Mouse (Mus musculus) heart, embryonic 14.5 days (tissue): ENCODE measurements around the gene Mxi1. TPM values are rescaled to one million over a fixed set of nuclear protein-coding genes. Genes with fewer than 3 reads are reported as not detected.

Source experiments
- ATAC-seq: fragments of 200-750 bp; cut with Nextera tagmentation; 2 replicates; pipeline ENCODE4 v1.8.0; 2017; ENCODE audit warnings: low read depth, moderate TSS enrichment; ENCODE audit not compliant: insufficient number of reproducible peaks, insufficient read depth, low FRiP score
- H3K27ac ChIP-seq, 2 experiments: fragments of 200-500 bp in 1 of 2; fragments of 300-500 bp in 1 of 2; sonication (generic) in 1 of 2; replicated peaks in 1 of 2; 2 replicates each; pipeline ENCODE4 v1.5.1; 2012 to 2014; ENCODE audit warnings: low read depth in 2 of 2, low read length in 2 of 2, control low read depth in 1 of 2, mild to moderate bottlenecking in 1 of 2, mixed read lengths in 1 of 2; ENCODE audit not compliant: control insufficient read depth in 1 of 2, insufficient read depth in 1 of 2
- H3K27me3 ChIP-seq: fragments of 300-500 bp; sonication (generic); 2 replicates; pipeline ENCODE4 v1.6.1; 2014; ENCODE audit warnings: mild to moderate bottlenecking, low read length, control low read depth; ENCODE audit not compliant: control insufficient read depth, insufficient read depth
- H3K36me3 ChIP-seq: fragments of 300-500 bp; sonication (generic); 2 replicates; pipeline ENCODE4 v1.6.1; 2014; ENCODE audit warnings: mild to moderate bottlenecking, control low read depth, low read length, mixed read lengths; ENCODE audit not compliant: control insufficient read depth, insufficient read depth
- H3K4me1 ChIP-seq, 2 experiments: fragments of 200-500 bp in 1 of 2; fragments of 300-500 bp in 1 of 2; sonication (generic) in 1 of 2; 2 replicates each; pipeline ENCODE4 v1.6.1; 2012 to 2014; ENCODE audit warnings: low read length in 2 of 2, control low read depth in 1 of 2, mixed read lengths in 1 of 2; ENCODE audit not compliant: control insufficient read depth in 2 of 2, insufficient read depth in 2 of 2
- H3K4me2 ChIP-seq: fragments of 300-500 bp; sonication (generic); 2 replicates; pipeline ENCODE4 v1.6.1; 2014; ENCODE audit warnings: mild to moderate bottlenecking, low read length
- H3K4me3 ChIP-seq, 2 experiments: fragments of 200-500 bp in 1 of 2; fragments of 300-500 bp in 1 of 2; sonication (generic) in 1 of 2; 2 replicates each; pipeline ENCODE4 v1.5.1; 2012 to 2014; ENCODE audit warnings: low read length in 2 of 2, mild to moderate bottlenecking in 2 of 2, control low read depth in 1 of 2, low read depth in 1 of 2, moderate library complexity in 1 of 2; ENCODE audit not compliant: control insufficient read depth in 1 of 2, insufficient read depth in 1 of 2
- H3K9ac ChIP-seq: fragments of 300-500 bp; sonication (generic); 2 replicates; pipeline ENCODE4 v1.6.1; 2014; ENCODE audit warnings: mild to moderate bottlenecking, low read length
- H3K9me3 ChIP-seq: fragments of 300-500 bp; sonication (generic); 2 replicates; pipeline ENCODE4 v1.6.1; 2016; ENCODE audit warnings: low read length, control low read depth; ENCODE audit not compliant: control insufficient read depth
- WGBS: fragments of 180-500 bp; shearing (Covaris S2); extraction: QIAGEN DNeasy Blood & Tissue Kit; methylation state at CpG from one replicate; pipeline ENCODE4 v1.1.7; 2014; 5-methylcytosine and 5-hydroxymethylcytosine counted together
- polyA plus RNA-seq: library from polyadenylated mRNA; unstranded; fragments of >200 nt; fragmentation: Nextera tagmentation; extraction: Ambion mirVana; gene quantifications from 2 replicates; pipeline ENCODE4 v1.2.1, GENCODE M21; 2014

Mxi1 gene
- polyA plus RNA-seq, 1 experiment from 2014 or later: 49.7 TPM

GRCm38 (mm10) chr19:53364551-53364950 lies 54.2 kb downstream of the Mxi1 start:
- 23% methylated on average over 2 of the region's 2 CpGs for WGBS
- H3K27ac ChIP-seq: peak overlapping the region in 1 of 2 experiments; percentile 69
- no peak for ATAC-seq

GRCm38 (mm10) chr19:53364963-53365362 lies 54.6 kb downstream of the Mxi1 start:
- Histone ChIP-seq H3K4me1 (peaks cover 17 to 43% of the 10 kb centered on the region in 2 experiments), H3K27ac (peak overlapping the region; percentile 69 to 88), H3K36me3 (no peaks in the 10 kb centered on the region), H3K9me3 (no peaks in the 10 kb centered on the region), H3K4me2 (peak overlapping the region; percentile 61), H3K9ac (peak overlapping the region; percentile 50), H3K27me3 (no peaks in the 10 kb centered on the region), H3K4me3 (peak overlapping the region; percentile 19 to 20; a peak in 1 of 4 replicates)
- 9% methylated on average over 9 of the region's 9 CpGs for WGBS
- ATAC-seq: peak; percentile 59; the same call in 1 of the 2 replicates

More at GRCm38 (mm10) chr19:53364551-53364950, 54.2 kb downstream of the Mxi1 start:
- peak overlapping the region; percentile 61 for H3K4me2 ChIP-seq
- no peak overlapping the region for H3K9ac ChIP-seq
- H3K9me3 ChIP-seq: no peaks in the 10 kb centered on the region
- H3K4me1 ChIP-seq: peaks cover 17 to 44% of the 10 kb centered on the region in 2 experiments
- no peaks in the 10 kb centered on the region for H3K36me3 ChIP-seq
- no peaks in the 10 kb centered on the region for H3K27me3 ChIP-seq
- no peak overlapping the region for H3K4me3 ChIP-seq

- Histone ChIP-seq H3K36me3 (peaks cover 6% of the 10 kb centered on the region), H3K4me2 (no peak overlapping the region), H3K9me3 (no peaks in the 10 kb centered on the region), H3K27me3 (no peaks in the 10 kb centered on the region), H3K4me3 (no peak overlapping the region), H3K4me1 (peaks cover 19 to 35% of the 10 kb centered on the region in 2 experiments), H3K9ac (no peak overlapping the region; the same call in 1 of the 2 replicates), H3K27ac (no peak overlapping the region)
- 73% methylated on average over 11 of the region's 11 CpGs for WGBS
- ATAC-seq: 0 out of 2 replicates have a peak, but pooled peaks have one; percentile 19
Measured at GRCm38 (mm10) chr19:53366057-53366775, 55.9 kb downstream of the Mxi1 start.

GRCm38 (mm10) chr19:53366881-53367280 lies 56.6 kb downstream of the Mxi1 start:
- no peak overlapping the region for H3K9ac ChIP-seq
- H3K4me2 ChIP-seq: no peak overlapping the region
- H3K36me3 ChIP-seq: peaks cover 12% of the 10 kb centered on the region
- H3K9me3 ChIP-seq: no peaks in the 10 kb centered on the region
- H3K27ac ChIP-seq: no peak overlapping the region
- no peaks in the 10 kb centered on the region for H3K27me3 ChIP-seq
- no peak for ATAC-seq
- WGBS: 83% methylated on average over 7 of the region's 7 CpGs
- peaks cover 19 to 39% of the 10 kb centered on the region in 2 experiments for H3K4me1 ChIP-seq
- no peak overlapping the region for H3K4me3 ChIP-seq

GRCm38 (mm10) chr19:53369469-53370043 lies 59.2 kb downstream of the Mxi1 start:
- WGBS: 30% methylated on average over 14 of the region's 14 CpGs
- no peak overlapping the region for H3K4me3 ChIP-seq
- no peaks in the 10 kb centered on the region for H3K27me3 ChIP-seq
- peaks cover 20 to 35% of the 10 kb centered on the region in 2 experiments for H3K4me1 ChIP-seq
- H3K4me2 ChIP-seq: peak overlapping the region; percentile 37
- H3K36me3 ChIP-seq: peaks cover 39% of the 10 kb centered on the region
- H3K27ac ChIP-seq: 0 out of 4 replicates have a peak overlapping the region, but pooled peaks of 1 of the 2 experiments have one; percentile 14
- no peaks in the 10 kb centered on the region for H3K9me3 ChIP-seq
- peak overlapping the region; percentile 8; the same call in 1 of the 2 replicates for H3K9ac ChIP-seq
- ATAC-seq: no peak

- H3K4me2 ChIP-seq: no peak overlapping the region
- no peak overlapping the region for H3K9ac ChIP-seq
- no peak for ATAC-seq
Measured at GRCm38 (mm10) chr19:53370233-53370632, 59.9 kb downstream of the Mxi1 start.

GRCm38 (mm10) chr19:53371666-53372065 lies 61.3 kb downstream of the Mxi1 start, which contains the start of gene Gm10197:
TSS of gene Gm10197 (minus strand) at chr19:53371766.
- 70% methylated on average over 13 of the region's 13 CpGs for WGBS
- H3K27ac ChIP-seq: no peak within 1 kb of the TSS
- peaks cover 58% of the 10 kb centered on the region for H3K36me3 ChIP-seq

More at GRCm38 (mm10) chr19:53370233-53370632, 59.9 kb downstream of the Mxi1 start:
- Histone ChIP-seq H3K27ac (no peak overlapping the region), H3K27me3 (no peaks in the 10 kb centered on the region), H3K9me3 (no peaks in the 10 kb centered on the region), H3K4me1 (peaks cover 18 to 29% of the 10 kb centered on the region in 2 experiments), H3K4me3 (no peak overlapping the region), H3K36me3 (peaks cover 46% of the 10 kb centered on the region)
- WGBS: 74% methylated on average over 15 of the region's 15 CpGs

More at GRCm38 (mm10) chr19:53371666-53372065, 61.3 kb downstream of the Mxi1 start, which contains the start of gene Gm10197:
- H3K9me3 ChIP-seq: no peaks in the 10 kb centered on the region
- H3K9ac ChIP-seq: no peak within 1 kb of the TSS
- H3K4me3 ChIP-seq: no peak within 1 kb of the TSS
- ATAC-seq: no peak
- H3K4me1 ChIP-seq: peaks cover 13 to 17% of the 10 kb centered on the region in 2 experiments
- H3K4me2 ChIP-seq: no peak within 1 kb of the TSS
- H3K27me3 ChIP-seq: no peaks in the 10 kb centered on the region
